10 mouse cellular contexts compared by ENCODE assay signal in the genomic region with DNA sequence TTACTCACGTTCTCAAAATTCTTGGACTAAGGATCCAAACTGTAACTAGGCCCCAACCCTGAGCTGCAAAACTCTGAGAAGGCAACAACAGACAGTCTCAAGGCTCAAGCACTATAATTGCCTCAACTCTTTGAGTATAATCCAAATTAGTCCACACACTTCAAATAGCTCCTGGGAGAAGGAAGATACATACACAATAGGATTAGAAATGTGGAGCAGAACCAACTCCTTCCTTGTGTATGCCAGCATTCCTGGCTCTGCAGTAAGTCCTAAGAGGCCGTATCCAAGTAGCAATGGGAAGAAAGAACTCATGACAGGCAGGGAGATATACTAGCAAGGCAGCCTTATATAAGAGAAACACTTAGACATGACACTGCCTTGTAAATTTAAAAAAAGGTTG. TPM values are rescaled to one million over a fixed set of nuclear protein-coding genes. Genes with fewer than 3 reads are reported as not detected.
DNase-seq lines count a peak whose midpoint lies in the region; ATAC-seq and TF ChIP-seq lines count a peak whose summit lies in the region.
"Had no signal": no experiment of that assay in that cellular context is flagged by ENCODE, and none has a peak within 500 bp of the region (broad histone marks: within the 10 kb centered on the region; RNA-seq: fewer than 3 reads in every experiment).

No protein-coding gene starts in this region.

- intact Hi-C loops in left cerebral cortex, postnatal 14 days (cut with DNase I): no loop called here

- no peak overlapping the region for H3K9ac ChIP-seq in forebrain, postnatal 0 days
- H3K9ac ChIP-seq in lung, embryonic 16.5 days (ENCODE audit: low read length): no peak overlapping the region
- no peak overlapping the region for H3K9ac ChIP-seq in liver, embryonic 12.5 days
- H3K9ac ChIP-seq in stomach, embryonic 15.5 days: no peak overlapping the region

- no peak for ATAC-seq in forebrain, postnatal 0 days
- ATAC-seq in lung, embryonic 16.5 days (ENCODE audit: low read depth): no peak
- no peak for ATAC-seq in liver, embryonic 12.5 days
- ATAC-seq in stomach, embryonic 15.5 days (ENCODE audit: insufficient read depth, low FRiP score, low read depth): no peak

- TF ChIP-seq POLR2A in lung, adult 2 months (IDR thresholded peaks at IDR 0.05; ENCODE audit: borderline replicate concordance, extremely low read depth, low read depth, low read length): no peak

- H3K36me3 ChIP-seq in forebrain, embryonic 10.5 days (replicated peaks): peaks cover 56% of the 10 kb centered on the region
- H3K36me3 ChIP-seq in forebrain, postnatal 0 days (ENCODE audit: insufficient read depth): peaks cover 11% of the 10 kb centered on the region
- peaks cover 23% of the 10 kb centered on the region for H3K36me3 ChIP-seq in lung, embryonic 16.5 days (ENCODE audit: control insufficient read depth, insufficient read depth, low read length)
- H3K36me3 ChIP-seq in liver, embryonic 12.5 days: peaks cover 30% of the 10 kb centered on the region
- H3K36me3 ChIP-seq in stomach, embryonic 15.5 days: peaks cover 14% of the 10 kb centered on the region; the same call in 1 of the 2 replicates

- no peak overlapping the region for H3K27ac ChIP-seq in forebrain, embryonic 10.5 days
- no peak overlapping the region for H3K27ac ChIP-seq in forebrain, postnatal 0 days (ENCODE audit: low read depth, low read length)
- H3K27ac ChIP-seq in lung, embryonic 16.5 days (ENCODE audit: low read length): no peak overlapping the region
- H3K27ac ChIP-seq in liver, embryonic 12.5 days: no peak overlapping the region
- H3K27ac ChIP-seq in stomach, embryonic 15.5 days: no peak overlapping the region
- H3K27ac ChIP-seq: kidney, postnatal 0 days had no signal

- no peak overlapping the region; the same call in 1 of the 2 replicates for H3K4me2 ChIP-seq in forebrain, postnatal 0 days (ENCODE audit: low read depth)
- peak overlapping the region; percentile 25 for H3K4me2 ChIP-seq in lung, embryonic 16.5 days (ENCODE audit: low read depth, low read length)
- H3K4me2 ChIP-seq in liver, embryonic 12.5 days: peak overlapping the region; percentile 16
- H3K4me2 ChIP-seq in stomach, embryonic 15.5 days: peak overlapping the region; percentile 30

- peaks cover 10% of the 10 kb centered on the region; the same call in 1 of the 2 replicates for H3K9me3 ChIP-seq in forebrain, embryonic 10.5 days
- H3K9me3 ChIP-seq in forebrain, postnatal 0 days (ENCODE audit: low read length): no peaks in the 10 kb centered on the region
- H3K9me3 ChIP-seq in lung, embryonic 16.5 days (ENCODE audit: control insufficient read depth, low read length): no peaks in the 10 kb centered on the region
- H3K9me3 ChIP-seq in liver, embryonic 12.5 days (replicated peaks): no peaks in the 10 kb centered on the region
- no peaks in the 10 kb centered on the region for H3K9me3 ChIP-seq in stomach, embryonic 15.5 days

- peak overlapping the region; percentile 27; the same call in 1 of the 2 replicates for H3K4me3 ChIP-seq in forebrain, embryonic 10.5 days
- H3K4me3 ChIP-seq in forebrain, postnatal 0 days (ENCODE audit: low read depth, low read length): no peak overlapping the region
- no peak overlapping the region for H3K4me3 ChIP-seq in lung, embryonic 16.5 days (ENCODE audit: low read length)
- no peak overlapping the region for H3K4me3 ChIP-seq in lung, adult 2 months (replicated peaks; ENCODE audit: extremely low read depth, low read depth, low read length)
- H3K4me3 ChIP-seq in liver, embryonic 12.5 days: no peak overlapping the region
- H3K4me3 ChIP-seq in stomach, embryonic 15.5 days (replicated peaks): no peak overlapping the region

- no peaks in the 10 kb centered on the region for H3K27me3 ChIP-seq in forebrain, embryonic 10.5 days (ENCODE audit: poor library complexity, severe bottlenecking)
- no peaks in the 10 kb centered on the region for H3K27me3 ChIP-seq in forebrain, postnatal 0 days (ENCODE audit: insufficient read depth, low read length)
- no peaks in the 10 kb centered on the region for H3K27me3 ChIP-seq in lung, embryonic 16.5 days (ENCODE audit: control insufficient read depth, insufficient read depth, low read depth, low read length)
- H3K27me3 ChIP-seq in liver, embryonic 12.5 days (replicated peaks): no peaks in the 10 kb centered on the region
- no peaks in the 10 kb centered on the region for H3K27me3 ChIP-seq in stomach, embryonic 15.5 days (replicated peaks)

- WGBS in forebrain, embryonic 10.5 days: 88% methylated on average over 2 of the region's 2 CpGs
- 69% methylated on average over 2 of the region's 2 CpGs for WGBS in forebrain, postnatal 0 days
- 78% methylated on average over 2 of the region's 2 CpGs for WGBS in lung, embryonic 16.5 days
- 81% methylated on average over 2 of the region's 2 CpGs for WGBS in lung, adult 2 months
- 82% methylated on average over 2 of the region's 2 CpGs for WGBS in liver, embryonic 12.5 days (ENCODE audit: insufficient replicate concordance)
- WGBS in stomach, embryonic 15.5 days: 87% methylated on average over 2 of the region's 2 CpGs

- DNase-seq in forebrain, embryonic 10.5 days (ENCODE audit: extremely low spot score, low spot score): no peak
- no peak for DNase-seq in forebrain, postnatal 0 days
- DNase-seq in lung, adult 2 months: no peak
- no peak for DNase-seq in cerebellum, postnatal 25 days
- DNase-seq in left cerebral cortex, postnatal 14 days (ENCODE audit: low spot score in 2 of 2): no peak
- DNase-seq: lung, adult 18-20 months had no signal

- peaks cover 29% of the 10 kb centered on the region for H3K4me1 ChIP-seq in forebrain, embryonic 10.5 days
- H3K4me1 ChIP-seq in forebrain, postnatal 0 days (ENCODE audit: insufficient read depth): peaks cover 12% of the 10 kb centered on the region
- peaks cover 24% of the 10 kb centered on the region for H3K4me1 ChIP-seq in lung, embryonic 16.5 days (replicated peaks; ENCODE audit: control insufficient read depth, insufficient read depth, low read length)
- H3K4me1 ChIP-seq in lung, adult 2 months (ENCODE audit: control insufficient read depth, insufficient read depth, low read length): peaks cover 17% of the 10 kb centered on the region
- H3K4me1 ChIP-seq in liver, embryonic 12.5 days: peaks cover 26% of the 10 kb centered on the region
- H3K4me1 ChIP-seq in stomach, embryonic 15.5 days: peaks cover 13% of the 10 kb centered on the region; the same call in 1 of the 2 replicates

- no peak for TF ChIP-seq CTCF in forebrain, postnatal 0 days (IDR thresholded peaks at IDR 0.05; ENCODE audit: low read depth)
- no peak for TF ChIP-seq CTCF in lung, adult 2 months (IDR thresholded peaks at IDR 0.05; ENCODE audit: insufficient read depth, low read length)

RNA-seq across cellular contexts. Expression of a gene that starts 2.5 kb away (rescaled TPM):
- 180 and 193 TPM in 2 replicates for polyA plus RNA-seq in forebrain, embryonic 10.5 days (2016; fragmentation: Nextera tagmentation; extraction: Ambion mirVana)
- 234 and 262 TPM in 2 replicates for total RNA-seq in forebrain, postnatal 0 days (2014; rRNA removed)
- polyA plus RNA-seq in forebrain, postnatal 0 days (2015; fragmentation: Nextera tagmentation; extraction: Ambion mirVana): 404 and 419 TPM in 2 replicates
- 128 and 181 TPM in 2 replicates for polyA plus RNA-seq in lung, embryonic 16.5 days (2015; fragmentation: Nextera tagmentation; extraction: Ambion mirVana)
- 27.5 and 33.6 TPM in 2 replicates for polyA plus RNA-seq in lung, adult 2 months (2012; rRNA removed)
- polyA plus RNA-seq in liver, embryonic 12.5 days (2016; fragmentation: Nextera tagmentation; extraction: Ambion mirVana): 69.1 and 76.4 TPM in 2 replicates
- 194 and 209 TPM in 2 replicates for polyA plus RNA-seq in stomach, embryonic 15.5 days (2015; fragmentation: Nextera tagmentation; extraction: Ambion mirVana)
- 100 to 1,000 TPM; 281 to 285 TPM for total RNA-seq in left cerebral cortex, postnatal 14 days (2021)
